Mouse (Mus musculus) CH12.LX (cell line): ENCODE measurements around the gene Rexo5.

Experiments used
- BHLHE40 ChIP-seq: IDR thresholded peaks from 2 replicates; pipeline ENCODE4 v1.6.1; 2011; ENCODE audit warnings: mild to moderate bottlenecking, low read depth, low read length, improper control_type of control experiment
- CTCF ChIP-seq, 2 experiments: IDR thresholded peaks in 1 of 2; conservative IDR thresholded peaks in 1 of 2; 2 replicates each; pipeline ENCODE4 v1.5.1; 2011 to 2012; ENCODE audit warnings: low read depth in 2 of 2, low read length in 2 of 2, improper control_type of control experiment in 1 of 2, inconsistent platforms in 1 of 2, mild to moderate bottlenecking in 1 of 2, moderate library complexity in 1 of 2
- EP300 ChIP-seq: IDR thresholded peaks from 2 replicates; pipeline ENCODE4 v1.6.1; 2011; ENCODE audit warnings: low read length, improper control_type of control experiment
- KAT2A ChIP-seq: IDR thresholded peaks from 2 replicates; pipeline ENCODE4 v1.6.1; 2012; ENCODE audit warnings: low read length, improper control_type of control experiment, inconsistent platforms; ENCODE audit not compliant: insufficient replicate concordance
- NRF1 ChIP-seq: IDR thresholded peaks from 2 replicates; pipeline ENCODE4 v1.6.1; 2014; ENCODE audit warnings: low read depth, mild to moderate bottlenecking, inconsistent platforms, low read length, improper control_type of control experiment, moderate library complexity
- RAD21 ChIP-seq: IDR thresholded peaks from 2 replicates; pipeline ENCODE4 v1.6.1; 2011; ENCODE audit warnings: low read depth, mild to moderate bottlenecking, low read length, improper control_type of control experiment, moderate library complexity
- ZC3H11A ChIP-seq: IDR thresholded peaks from 2 replicates; pipeline ENCODE4 v1.6.1; 2012; ENCODE audit warnings: low read depth, mild to moderate bottlenecking, inconsistent platforms, low read length, improper control_type of control experiment

GRCm38 (mm10) chr7:119835996-119836777 is 42.4 kb downstream of the Rexo5 start:
- no peak for TF ChIP-seq BHLHE40
- TF ChIP-seq EP300, result no peak
- no peak for TF ChIP-seq NRF1
- TF ChIP-seq ZC3H11A, result no peak
- no peak for TF ChIP-seq CTCF (conservative IDR thresholded peaks at IDR 0.05 in 1 of 2, IDR thresholded peaks at IDR 0.05 in 1 of 2; ENCODE audit: low read depth in 2 of 2, low read length in 2 of 2)
- TF ChIP-seq KAT2A, result no peak
- TF ChIP-seq RAD21, result no peak
